Mouse (Mus musculus) granulocyte monocyte progenitor cell, adult 5-6 weeks (primary cell): ENCODE measurements at regions not wholly inside any gene's neighbourhood (a gene's known extent, or its start where the extent isn't known, plus 50 kb on each side); places are given as distances from the start of the nearest gene placed in this dataset.

Source experiments
- ATAC-seq: replicated peaks from 2 replicates; pipeline ENCODE4 v1.8.0; 2016; ENCODE audit warnings: mild to moderate bottlenecking, moderate TSS enrichment, inconsistent platforms; ENCODE audit not compliant: poor library complexity, severe bottlenecking

- ATAC-seq = no peak
Measured at GRCm38 (mm10) chr7:133176256-133177178, 52.4 kb upstream of the Ctbp2 start.
